13 mouse cellular contexts compared by ENCODE assay signal in the genomic region with DNA sequence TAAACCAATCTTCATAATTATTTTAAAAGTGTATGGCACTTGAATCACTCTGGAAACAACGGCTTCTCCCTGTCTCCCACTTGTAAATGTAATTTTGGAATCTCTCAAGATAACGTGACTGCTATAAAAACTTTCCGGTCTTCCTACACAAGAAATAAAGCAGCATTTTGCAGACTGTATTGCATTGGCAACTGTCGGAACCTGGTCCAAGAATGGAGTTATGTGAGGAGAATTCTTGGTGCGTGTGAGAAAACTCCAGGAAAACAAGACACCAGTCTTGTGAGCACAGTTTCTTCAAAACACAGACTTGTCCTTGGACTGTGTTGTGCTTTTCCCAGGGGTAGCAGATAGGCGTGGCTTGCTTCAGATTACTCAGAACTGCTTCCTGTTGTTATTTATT.
"Had no signal": no experiment of that assay in that cellular context is flagged by ENCODE, and none has a peak within 500 bp of the region (broad histone marks: within the 10 kb centered on the region; RNA-seq: fewer than 3 reads in every experiment).

No protein-coding gene starts in this region.

- DNase-seq: forebrain, postnatal 0 days; gastrocnemius, postnatal 14 days; gastrocnemius, postnatal 36 days; heart, adult 2 months; heart, postnatal 14 days; heart, postnatal 36 days; kidney, adult 11 months; kidney, adult 2 months; kidney, adult 9 months; kidney, postnatal 14 days; kidney, postnatal 36 days; layer of hippocampus, adult 9-11 months; liver had no signal
